Mouse (Mus musculus): ENCODE data around the gene Taf13. TPM values are rescaled to one million over a fixed set of nuclear protein-coding genes. Genes with fewer than 3 reads are reported as not detected.

Gene Taf13
- total and polyA plus RNA-seq, 2 experiments from 2014 or later: 12.4 to 38.9 TPM

DNA sequence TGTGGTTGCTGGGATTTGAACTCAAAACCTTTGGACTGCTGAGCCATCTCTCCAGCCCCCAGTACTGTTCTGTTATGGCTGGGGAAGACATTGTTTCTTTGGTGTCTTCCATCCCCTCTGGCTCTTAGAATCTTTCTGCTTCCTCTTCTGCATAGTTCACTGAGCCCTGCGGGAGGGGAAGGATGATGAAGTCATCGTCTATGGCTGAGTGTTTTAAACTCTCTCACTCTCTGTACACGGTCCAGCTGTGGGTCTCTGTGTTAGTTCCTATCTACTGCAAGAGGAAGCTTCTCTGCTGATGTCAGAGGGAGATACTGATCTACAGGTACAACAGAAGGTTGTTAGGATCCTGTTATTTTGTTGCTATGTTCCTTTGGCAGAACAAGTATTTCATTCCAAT lies 37.4 kb downstream of the Taf13 start:
- Histone ChIP-seq H3K27ac (no peak overlapping the region), H3K36me3 (ENCODE audit: insufficient read depth, low read length) (peaks cover 9% of the 10 kb centered on the region; the same call in 1 of the 2 replicates), H3K9me3 (ENCODE audit: low read length) (no peaks in the 10 kb centered on the region), H3K27me3 (ENCODE audit: insufficient read depth, low read length) (no peaks in the 10 kb centered on the region), H3K9ac (replicated peaks; ENCODE audit: low read length) (no peak overlapping the region), H3K4me3 (ENCODE audit: low read length) (no peak overlapping the region), H3K4me1 (ENCODE audit: insufficient read depth, low read length) (no peaks in the 10 kb centered on the region), H3K4me2 (ENCODE audit: low read depth, low read length) (no peak overlapping the region)
- 63% methylated on average over 3 of the region's 3 CpGs for WGBS
- no peak for ATAC-seq
- DNase-seq (ENCODE audit: low spot score): no peak
- TF ChIP-seq CTCF (IDR thresholded peaks at IDR 0.05; ENCODE audit: low read depth): no peak

Small RNA genes lying within 50 kb of the gene (microRNA-seq; reads per million reads assigned to microRNA genes)
- gene Gm22860: 0 reads per million in 2 experiments

Other genes starting within 250 kb of the Taf13 start
- 0.36 TPM in 1 of 2 replicates, not detected in the other for gene Mybphl, start 206.8 kb upstream of the Taf13 start, total RNA-seq (2014; rRNA removed)
- 0.11 and 0.19 TPM in 2 replicates for gene Mybphl, start 206.8 kb upstream of the Taf13 start, polyA plus RNA-seq (2015; fragmentation: Nextera tagmentation; extraction: Ambion mirVana)
- gene Psrc1, start 187.9 kb upstream of the Taf13 start, total RNA-seq (2014; rRNA removed): 11.0 and 15.0 TPM in 2 replicates
- gene Psrc1, start 187.9 kb upstream of the Taf13 start, polyA plus RNA-seq (2015; fragmentation: Nextera tagmentation; extraction: Ambion mirVana): 8.4 and 11.0 TPM in 2 replicates
- 94.8 and 95.3 TPM in 2 replicates for gene Celsr2, start 156.1 kb upstream of the Taf13 start, total RNA-seq (2014; rRNA removed)
- 28.1 and 30.6 TPM in 2 replicates for gene Celsr2, start 156.1 kb upstream of the Taf13 start, polyA plus RNA-seq (2015; fragmentation: Nextera tagmentation; extraction: Ambion mirVana)
- 122 and 137 TPM in 2 replicates for gene Sars, start 126.5 kb upstream of the Taf13 start, total RNA-seq (2014; rRNA removed)
- 214 and 223 TPM in 2 replicates for gene Sars, start 126.5 kb upstream of the Taf13 start, polyA plus RNA-seq (2015; fragmentation: Nextera tagmentation; extraction: Ambion mirVana)
- gene 1700013F07Rik, start 37.5 kb upstream of the Taf13 start, total RNA-seq (2014; rRNA removed): 1.3 and 6.7 TPM in 2 replicates
- 3.1 and 3.2 TPM in 2 replicates for gene 1700013F07Rik, start 37.5 kb upstream of the Taf13 start, polyA plus RNA-seq (2015; fragmentation: Nextera tagmentation; extraction: Ambion mirVana)
- 10.2 and 10.7 TPM in 2 replicates for gene 5330417C22Rik, start 35.2 kb upstream of the Taf13 start, total RNA-seq (2014; rRNA removed)
- 13.5 and 17.3 TPM in 2 replicates for gene 5330417C22Rik, start 35.2 kb upstream of the Taf13 start, polyA plus RNA-seq (2015; fragmentation: Nextera tagmentation; extraction: Ambion mirVana)
- gene Tmem167b, start 9.2 kb upstream of the Taf13 start, total RNA-seq (2014; rRNA removed): 31.9 and 38.9 TPM in 2 replicates
- 38.9 and 41.4 TPM in 2 replicates for gene Tmem167b, start 9.2 kb upstream of the Taf13 start, polyA plus RNA-seq (2015; fragmentation: Nextera tagmentation; extraction: Ambion mirVana)
- 64.7 and 65.9 TPM in 2 replicates for gene Wdr47, start 19.6 kb downstream of the Taf13 start, total RNA-seq (2014; rRNA removed)
- gene Wdr47, start 19.6 kb downstream of the Taf13 start, polyA plus RNA-seq (2015; fragmentation: Nextera tagmentation; extraction: Ambion mirVana): 65.9 and 70.5 TPM in 2 replicates
- 23.9 and 52.3 TPM in 2 replicates for gene Clcc1, start 82.2 kb downstream of the Taf13 start, total RNA-seq (2014; rRNA removed)
- 58.2 and 62.2 TPM in 2 replicates for gene Clcc1, start 82.2 kb downstream of the Taf13 start, polyA plus RNA-seq (2015; fragmentation: Nextera tagmentation; extraction: Ambion mirVana)
- gene Gpsm2, start 150.6 kb downstream of the Taf13 start, total RNA-seq (2014; rRNA removed): 12.9 and 13.5 TPM in 2 replicates
- 16.8 and 18.0 TPM in 2 replicates for gene Gpsm2, start 150.6 kb downstream of the Taf13 start, polyA plus RNA-seq (2015; fragmentation: Nextera tagmentation; extraction: Ambion mirVana)
- not detected in 2 replicates for gene Aknad1, start 168.0 kb downstream of the Taf13 start, total RNA-seq (2014; rRNA removed)
- gene Aknad1, start 168.0 kb downstream of the Taf13 start, polyA plus RNA-seq (2015; fragmentation: Nextera tagmentation; extraction: Ambion mirVana): not detected in 2 replicates